Mouse (Mus musculus): ENCODE measurements around the gene Gm20721. TPM values are rescaled to one million over a fixed set of nuclear protein-coding genes. Genes with fewer than 3 reads are reported as not detected.

Gene Gm20721
- polyA plus RNA-seq, 1 experiment: 0.40 TPM

DNA sequence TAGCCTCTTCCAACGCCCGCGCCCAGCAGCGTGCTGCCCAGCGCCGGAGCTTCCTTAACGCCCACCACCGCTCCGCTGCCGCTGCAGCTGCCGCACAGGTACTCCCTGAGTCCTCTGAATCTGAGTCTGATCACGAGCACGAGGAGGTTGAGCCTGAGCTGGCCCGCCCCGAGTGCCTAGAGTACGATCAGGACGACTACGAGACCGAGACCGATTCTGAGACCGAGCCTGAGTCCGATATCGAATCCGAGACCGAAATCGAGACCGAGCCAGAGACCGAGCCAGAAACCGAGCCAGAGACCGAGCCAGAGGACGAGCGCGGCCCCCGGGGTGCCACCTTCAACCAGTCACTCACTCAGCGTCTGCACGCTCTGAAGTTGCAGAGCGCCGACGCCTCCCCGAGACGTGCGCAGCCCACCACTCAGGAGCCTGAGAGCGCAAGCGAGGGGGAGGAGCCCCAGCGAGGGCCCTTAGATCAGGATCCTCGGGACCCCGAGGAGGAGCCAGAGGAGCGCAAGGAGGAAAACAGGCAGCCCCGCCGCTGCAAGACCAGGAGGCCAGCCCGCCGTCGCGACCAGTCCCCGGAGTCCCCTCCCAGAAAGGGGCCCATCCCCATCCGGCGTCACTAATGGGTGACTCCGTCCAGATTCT is 61.6 kb downstream of the Gm20721 start:
- H3K9me3 ChIP-seq (replicated peaks; ENCODE audit: control insufficient read depth, insufficient read depth, low read length, poor library complexity, severe bottlenecking): no peaks in the 10 kb centered on the region
- TF ChIP-seq EP300 (IDR thresholded peaks at IDR 0.05; ENCODE audit: insufficient read depth, low read depth, low read length) (no peak), POLR2A (IDR thresholded peaks at IDR 0.05; ENCODE audit: insufficient read depth, low read length) (no peak), CTCF (IDR thresholded peaks at IDR 0.05; ENCODE audit: low read depth, low read length) (no peak)
- no peaks in the 10 kb centered on the region for H3K27me3 ChIP-seq (ENCODE audit: control insufficient read depth, insufficient read depth, low read length, poor library complexity, severe bottlenecking)
- peaks cover 26% of the 10 kb centered on the region for H3K36me3 ChIP-seq (ENCODE audit: control insufficient read depth, insufficient read depth, low read length, poor library complexity, severe bottlenecking)
- peaks cover 3% of the 10 kb centered on the region for H3K4me1 ChIP-seq (ENCODE audit: control insufficient read depth, insufficient read depth, low read length)
- H3K27ac ChIP-seq (ENCODE audit: insufficient read depth, low read length): no peak overlapping the region
- H3K4me3 ChIP-seq (ENCODE audit: low read depth, low read length): peak overlapping the region; percentile 81
- peak overlapping the region; percentile 24 for H3K9ac ChIP-seq (ENCODE audit: low read depth, poor library complexity, severe bottlenecking)

- Histone ChIP-seq H3K27ac (ENCODE audit: insufficient read depth, low read length) (no peak within 1 kb of the TSS), H3K4me3 (ENCODE audit: low read depth, low read length) (peak within 1 kb of the TSS; percentile 81), H3K9ac (ENCODE audit: low read depth, poor library complexity, severe bottlenecking) (peak within 1 kb of the TSS; percentile 24), H3K9me3 (replicated peaks; ENCODE audit: control insufficient read depth, insufficient read depth, low read length, poor library complexity, severe bottlenecking) (no peaks in the 10 kb centered on the region), H3K36me3 (ENCODE audit: control insufficient read depth, insufficient read depth, low read length, poor library complexity, severe bottlenecking) (peaks cover 26% of the 10 kb centered on the region), H3K4me1 (ENCODE audit: control insufficient read depth, insufficient read depth, low read length) (peaks cover 3% of the 10 kb centered on the region), H3K27me3 (ENCODE audit: control insufficient read depth, insufficient read depth, low read length, poor library complexity, severe bottlenecking) (no peaks in the 10 kb centered on the region)
- TF ChIP-seq CTCF (IDR thresholded peaks at IDR 0.05; ENCODE audit: low read depth, low read length) (peak; percentile 66), POLR2A (IDR thresholded peaks at IDR 0.05; ENCODE audit: insufficient read depth, low read length) (no peak)
These were observed 62.5 kb downstream of the Gm20721 start, which contains the start of gene Gnas for GRCm38 (mm10) chr2:174284011-174284410. Gene Gnas (plus strand): TSS chr2:174284320.

- no peak overlapping the region for H3K27ac ChIP-seq (ENCODE audit: insufficient read depth, low read length)
- H3K9ac ChIP-seq (ENCODE audit: low read depth, poor library complexity, severe bottlenecking): no peak overlapping the region
- no peaks in the 10 kb centered on the region for H3K27me3 ChIP-seq (ENCODE audit: control insufficient read depth, insufficient read depth, low read length, poor library complexity, severe bottlenecking)
- no peaks in the 10 kb centered on the region for H3K4me1 ChIP-seq (ENCODE audit: control insufficient read depth, insufficient read depth, low read length)
- H3K9me3 ChIP-seq (replicated peaks; ENCODE audit: control insufficient read depth, insufficient read depth, low read length, poor library complexity, severe bottlenecking): no peaks in the 10 kb centered on the region
- peaks cover 28% of the 10 kb centered on the region for H3K36me3 ChIP-seq (ENCODE audit: control insufficient read depth, insufficient read depth, low read length, poor library complexity, severe bottlenecking)
- peak overlapping the region; percentile 46; the same call in 1 of the 2 replicates for H3K4me3 ChIP-seq (ENCODE audit: low read depth, low read length)
- TF ChIP-seq POLR2A (IDR thresholded peaks at IDR 0.05; ENCODE audit: insufficient read depth, low read length) (no peak), EP300 (IDR thresholded peaks at IDR 0.05; ENCODE audit: insufficient read depth, low read depth, low read length) (no peak), CTCF (IDR thresholded peaks at IDR 0.05; ENCODE audit: low read depth, low read length) (peak; percentile 13)
These were observed 63.2 kb downstream of the Gm20721 start for GRCm38 (mm10) chr2:174283341-174283740.

Other genes starting within 250 kb of the Gm20721 start
- 28.7 TPM in 2 replicates for gene Npepl1, start 236.4 kb downstream of the Gm20721 start, polyA plus RNA-seq (2011; ENCODE audit: insufficient read depth, insufficient read length, low read depth, missing spikeins)
- 394 and 424 TPM in 2 replicates for gene Gnas, start 62.4 kb downstream of the Gm20721 start, polyA plus RNA-seq (2011; ENCODE audit: insufficient read depth, insufficient read length, low read depth, missing spikeins)
- 64.3 and 69.5 TPM in 2 replicates for gene Nelfcd, start 69.1 kb upstream of the Gm20721 start, polyA plus RNA-seq (2011; ENCODE audit: insufficient read depth, insufficient read length, low read depth, missing spikeins)
- gene Ctsz, start 92.3 kb upstream of the Gm20721 start, polyA plus RNA-seq (2011; ENCODE audit: insufficient read depth, insufficient read length, low read depth, missing spikeins): 59.2 and 62.1 TPM in 2 replicates
- not detected in 2 replicates for gene Tubb1, start 104.0 kb upstream of the Gm20721 start, polyA plus RNA-seq (2011; ENCODE audit: insufficient read depth, insufficient read length, low read depth, missing spikeins)
- 311 and 337 TPM in 2 replicates for gene Atp5e, start 117.4 kb upstream of the Gm20721 start, polyA plus RNA-seq (2011; ENCODE audit: insufficient read depth, insufficient read length, low read depth, missing spikeins)
- 62.3 and 72.2 TPM in 2 replicates for gene Prelid3b, start 126.4 kb upstream of the Gm20721 start, polyA plus RNA-seq (2011; ENCODE audit: insufficient read depth, insufficient read length, low read depth, missing spikeins)

All from ES-Bruce4 (cell line).